Mouse (Mus musculus) midbrain, embryonic 13.5 days (tissue): Measurements from ENCODE around the gene Zfp454. TPM values are rescaled to one million over a fixed set of nuclear protein-coding genes. Genes with fewer than 3 reads are reported as not detected.

Experiments
- ATAC-seq: fragments of 200-750 bp; cut with Nextera tagmentation; 2 replicates; pipeline ENCODE4 v1.8.0; 2017; ENCODE audit warnings: mild to moderate bottlenecking, moderate TSS enrichment, moderate library complexity
- H3K27ac ChIP-seq: fragments of 300-500 bp; sonication (generic); 2 replicates; pipeline ENCODE4 v1.5.1; 2015; ENCODE audit warnings: inconsistent platforms, mild to moderate bottlenecking, moderate library complexity
- H3K27me3 ChIP-seq: fragments of 300-500 bp; sonication (generic); 2 replicates; pipeline ENCODE4 v1.6.1; 2015; ENCODE audit warnings: mild to moderate bottlenecking, inconsistent platforms
- H3K36me3 ChIP-seq: fragments of 300-500 bp; sonication (generic); 2 replicates; pipeline ENCODE4 v1.6.1; 2015; ENCODE audit warnings: mild to moderate bottlenecking, inconsistent platforms
- H3K4me1 ChIP-seq: fragments of 300-500 bp; sonication (generic); replicated peaks from 2 replicates; pipeline ENCODE4 v1.6.1; 2015; ENCODE audit warnings: inconsistent platforms
- H3K4me2 ChIP-seq: fragments of 300-500 bp; sonication (generic); replicated peaks from 2 replicates; pipeline ENCODE4 v1.6.1; 2015; ENCODE audit warnings: moderate library complexity, mild to moderate bottlenecking, inconsistent platforms
- H3K4me3 ChIP-seq: fragments of 300-500 bp; sonication (generic); replicated peaks from 2 replicates; pipeline ENCODE4 v1.5.1; 2015; ENCODE audit warnings: mild to moderate bottlenecking, inconsistent platforms
- H3K9ac ChIP-seq: fragments of 300-500 bp; sonication (generic); replicated peaks from 2 replicates; pipeline ENCODE4 v1.6.1; 2015; ENCODE audit warnings: mild to moderate bottlenecking, inconsistent platforms
- H3K9me3 ChIP-seq: fragments of 300-500 bp; sonication (generic); 2 replicates; pipeline ENCODE4 v1.6.1; 2016; ENCODE audit warnings: mild to moderate bottlenecking, inconsistent platforms
- WGBS: fragments of 180-500 bp; shearing (Covaris S2); methylation state at CpG from one replicate; pipeline ENCODE4 v1.1.7; 2015; 5-methylcytosine and 5-hydroxymethylcytosine counted together
- polyA plus RNA-seq: library from polyadenylated mRNA; unstranded; fragments of >200 nt; fragmentation: Nextera tagmentation; extraction: Ambion mirVana; gene quantifications from 2 replicates; pipeline ENCODE4 v1.2.1, GENCODE M21; 2015

The Zfp454 gene
- polyA plus RNA-seq, 1 experiment from 2014 or later = 16.7 TPM

GRCm38 (mm10) chr11:50886231-50886932 is 1.1 kb downstream of the Zfp454 start:
- H3K4me2 ChIP-seq = peak overlapping the region; percentile 68
- ATAC-seq = no peak
- WGBS = 46% methylated on average over 8 of the region's 8 CpGs

GRCm38 (mm10) chr11:50883756-50884155 is 3.7 kb downstream of the Zfp454 start:
- Histone ChIP-seq H3K9ac (no peak overlapping the region), H3K4me3 (no peak overlapping the region), H3K9me3 (no peaks in the 10 kb centered on the region), H3K4me1 (peaks cover 21% of the 10 kb centered on the region), H3K27me3 (no peaks in the 10 kb centered on the region), H3K27ac (no peak overlapping the region), H3K4me2 (no peak overlapping the region), H3K36me3 (peaks cover 63% of the 10 kb centered on the region)
- WGBS = 82% methylated on average over 3 of the region's 3 CpGs
- no peak for ATAC-seq

More at GRCm38 (mm10) chr11:50886231-50886932, 1.1 kb downstream of the Zfp454 start:
- peak overlapping the region; percentile 52 for H3K4me3 ChIP-seq
- H3K9ac ChIP-seq = peak overlapping the region; percentile 76
- peaks cover 21% of the 10 kb centered on the region for H3K4me1 ChIP-seq
- H3K36me3 ChIP-seq = peaks cover 38% of the 10 kb centered on the region
- H3K27ac ChIP-seq = no peak overlapping the region
- no peaks in the 10 kb centered on the region for H3K27me3 ChIP-seq
- peaks cover 4% of the 10 kb centered on the region; the same call in 1 of the 2 replicates for H3K9me3 ChIP-seq

GRCm38 (mm10) chr11:50878641-50879040 is 8.8 kb downstream of the Zfp454 start:
- H3K27me3 ChIP-seq = no peaks in the 10 kb centered on the region
- 90% methylated on average over 3 of the region's 3 CpGs for WGBS
- no peaks in the 10 kb centered on the region for H3K4me1 ChIP-seq
- ATAC-seq = no peak
- no peak overlapping the region for H3K27ac ChIP-seq
- no peak overlapping the region for H3K4me3 ChIP-seq
- H3K36me3 ChIP-seq = peaks cover 93% of the 10 kb centered on the region
- H3K9me3 ChIP-seq = peaks cover 20% of the 10 kb centered on the region
- H3K4me2 ChIP-seq = no peak overlapping the region
- no peak overlapping the region for H3K9ac ChIP-seq

DNA sequence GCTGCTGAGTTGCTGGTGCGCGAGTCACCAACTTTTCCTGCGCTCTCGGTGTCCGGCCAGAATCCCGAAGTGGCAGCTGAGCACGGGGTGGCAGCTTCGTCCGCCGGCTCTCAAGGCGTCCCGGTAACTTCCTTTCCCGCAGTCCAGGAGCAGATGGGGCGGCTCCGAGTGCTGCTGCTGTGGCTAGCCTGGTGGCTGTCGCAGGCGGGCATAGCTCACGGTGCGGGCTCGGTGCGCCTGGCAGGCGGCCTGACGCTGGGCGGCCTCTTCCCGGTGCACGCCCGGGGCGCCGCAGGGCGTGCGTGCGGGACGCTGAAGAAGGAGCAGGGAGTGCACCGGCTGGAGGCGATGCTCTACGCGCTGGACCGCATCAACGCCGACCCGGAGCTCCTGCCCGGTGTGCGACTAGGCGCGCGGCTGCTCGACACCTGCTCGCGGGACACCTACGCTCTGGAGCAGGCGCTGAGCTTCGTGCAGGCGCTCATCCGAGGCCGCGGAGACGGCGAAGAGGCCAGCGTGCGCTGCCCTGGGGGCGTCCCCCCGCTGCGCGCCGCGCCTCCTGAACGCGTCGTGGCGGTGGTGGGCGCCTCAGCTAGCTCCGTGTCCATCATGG is 36.4 kb downstream of the Zfp454 start:
- peak; percentile 63 for ATAC-seq

DNA sequence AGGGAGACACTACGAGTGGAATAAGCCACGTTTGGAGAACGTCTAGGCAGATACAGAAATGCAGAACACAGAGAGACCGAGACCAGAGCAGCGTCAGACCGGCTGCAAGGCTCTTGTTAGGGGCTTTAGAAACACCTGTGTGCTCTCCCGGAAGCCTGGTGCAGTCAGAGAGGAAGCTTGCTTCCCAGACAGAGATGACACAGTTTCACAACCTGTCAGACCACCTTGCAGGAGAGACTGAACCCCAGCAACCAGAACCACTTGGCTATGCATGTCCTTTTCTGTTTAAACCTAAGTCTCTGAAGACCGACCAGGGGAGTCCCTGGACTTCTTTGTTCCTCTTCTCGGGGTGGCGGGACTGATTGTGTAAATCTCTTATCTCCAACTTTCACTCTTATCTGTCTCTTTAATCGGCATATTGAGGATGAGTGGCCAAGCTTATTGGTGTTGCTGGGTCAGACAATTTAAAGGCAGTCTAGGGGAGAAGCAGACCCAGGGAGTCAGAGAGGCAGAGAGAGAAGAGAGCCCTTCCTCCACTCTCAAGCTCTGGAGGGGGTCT is 37.2 kb downstream of the Zfp454 start, which contains the start of gene Grm6:
Gene Grm6 (plus strand): TSS at position 509 of the 559 bp plus-strand sequence.
- Histone ChIP-seq H3K9ac (peak within 1 kb of the TSS; percentile 65), H3K4me3 (peak within 1 kb of the TSS; percentile 49), H3K36me3 (no peaks in the 10 kb centered on the region), H3K4me2 (peak within 1 kb of the TSS; percentile 93), H3K27ac (no peak within 1 kb of the TSS), H3K27me3 (peaks cover 69% of the 10 kb centered on the region), H3K9me3 (peaks cover 5% of the 10 kb centered on the region; the same call in 1 of the 2 replicates), H3K4me1 (peaks cover 26% of the 10 kb centered on the region)
- WGBS = 2% methylated on average over 11 of the region's 11 CpGs
- no peak for ATAC-seq

More for the DNA sequence above, 36.4 kb downstream of the Zfp454 start:
- Histone ChIP-seq H3K9ac (peak overlapping the region; percentile 65), H3K4me2 (peak overlapping the region; percentile 93), H3K4me1 (peaks cover 26% of the 10 kb centered on the region), H3K27me3 (peaks cover 66% of the 10 kb centered on the region), H3K27ac (no peak overlapping the region), H3K9me3 (peaks cover 5% of the 10 kb centered on the region; the same call in 1 of the 2 replicates), H3K36me3 (no peaks in the 10 kb centered on the region), H3K4me3 (peak overlapping the region; percentile 49)
- WGBS = under 1% methylated on average over 67 of the region's 72 CpGs

- Histone ChIP-seq H3K36me3 (no peaks in the 10 kb centered on the region), H3K9ac (no peak overlapping the region), H3K27me3 (peaks cover 71% of the 10 kb centered on the region), H3K9me3 (peaks cover 5% of the 10 kb centered on the region; the same call in 1 of the 2 replicates), H3K4me1 (peaks cover 26% of the 10 kb centered on the region), H3K27ac (no peak overlapping the region), H3K4me2 (no peak overlapping the region), H3K4me3 (no peak overlapping the region)
- WGBS = 10% methylated on average over 10 of the region's 10 CpGs
- ATAC-seq = no peak
Measured at GRCm38 (mm10) chr11:50849310-50849709, 38.1 kb downstream of the Zfp454 start.

DNA sequence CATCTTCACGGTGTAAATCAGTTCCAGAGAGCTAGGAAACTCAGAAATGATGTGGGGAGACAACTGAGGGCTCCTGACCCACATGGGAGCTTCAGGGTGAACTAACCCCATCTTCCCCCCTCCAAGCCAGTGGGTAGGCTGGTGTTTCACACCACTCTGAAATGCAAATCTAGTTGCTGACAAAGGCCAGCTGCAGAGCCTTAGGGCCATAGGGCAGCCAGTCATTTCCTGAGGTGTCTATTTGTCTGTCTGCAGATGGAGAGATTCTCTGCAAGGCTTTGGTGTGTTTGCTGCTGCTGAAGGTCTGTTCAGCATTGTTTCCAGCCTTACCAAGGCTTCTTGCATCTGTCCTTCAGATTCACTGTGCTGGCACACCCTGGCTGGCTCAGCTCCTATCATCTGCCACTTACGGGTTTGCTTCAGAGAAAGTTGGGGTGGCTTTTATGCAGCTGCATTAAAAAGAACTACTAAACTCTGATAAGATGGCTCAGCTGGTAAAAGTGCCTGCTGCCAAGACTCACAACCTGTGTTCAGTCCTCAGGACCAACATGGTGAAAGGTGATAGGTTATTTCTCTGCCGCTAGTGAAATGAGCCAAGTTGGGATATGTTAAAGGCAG is 38.8 kb downstream of the Zfp454 start:
- peaks cover 5% of the 10 kb centered on the region; the same call in 1 of the 2 replicates for H3K9me3 ChIP-seq
- H3K4me3 ChIP-seq = no peak overlapping the region
- no peak overlapping the region for H3K27ac ChIP-seq
- H3K9ac ChIP-seq = no peak overlapping the region
- no peak overlapping the region for H3K4me2 ChIP-seq
- no peak for ATAC-seq
- H3K36me3 ChIP-seq = no peaks in the 10 kb centered on the region
- peaks cover 70% of the 10 kb centered on the region for H3K27me3 ChIP-seq
- H3K4me1 ChIP-seq = peaks cover 26% of the 10 kb centered on the region
- 37% methylated on average over 3 of the region's 3 CpGs for WGBS

DNA sequence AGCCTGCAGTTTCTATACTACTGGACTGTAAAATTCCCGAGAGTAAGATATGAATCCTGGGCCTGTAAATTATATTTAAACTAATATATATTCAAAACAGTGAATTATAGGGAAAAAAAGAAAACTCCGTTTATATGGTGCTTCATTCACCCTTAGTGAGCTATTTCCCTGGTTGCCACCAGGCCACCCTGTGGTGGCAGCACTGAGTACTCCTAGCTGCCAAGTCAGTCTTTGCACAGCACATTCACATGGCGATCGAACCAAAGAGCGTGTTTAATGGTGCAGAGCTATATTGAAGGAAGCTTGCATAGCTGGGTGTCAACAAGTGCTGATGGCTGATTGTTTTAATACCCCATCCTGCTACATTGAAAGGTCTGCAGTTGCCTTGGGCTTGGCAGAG is 40.4 kb downstream of the Zfp454 start:
- no peaks in the 10 kb centered on the region for H3K36me3 ChIP-seq
- H3K27ac ChIP-seq = no peak overlapping the region
- H3K9me3 ChIP-seq = peaks cover 5% of the 10 kb centered on the region; the same call in 1 of the 2 replicates
- peaks cover 54% of the 10 kb centered on the region for H3K27me3 ChIP-seq
- WGBS = 71% methylated on average over 5 of the region's 5 CpGs
- no peak overlapping the region for H3K4me3 ChIP-seq
- no peak overlapping the region for H3K4me2 ChIP-seq
- H3K9ac ChIP-seq = no peak overlapping the region
- peaks cover 26% of the 10 kb centered on the region for H3K4me1 ChIP-seq
- ATAC-seq = no peak

GRCm38 (mm10) chr11:50845951-50846350 is 41.5 kb downstream of the Zfp454 start:
- no peak for ATAC-seq
- H3K4me1 ChIP-seq = peaks cover 19% of the 10 kb centered on the region
- no peak overlapping the region for H3K4me3 ChIP-seq
- no peaks in the 10 kb centered on the region for H3K36me3 ChIP-seq
- no peak overlapping the region for H3K4me2 ChIP-seq
- 97% methylated on average over 3 of the region's 3 CpGs for WGBS
- peaks cover 43% of the 10 kb centered on the region for H3K27me3 ChIP-seq
- no peak overlapping the region for H3K27ac ChIP-seq
- peaks cover 5% of the 10 kb centered on the region; the same call in 1 of the 2 replicates for H3K9me3 ChIP-seq
- H3K9ac ChIP-seq = no peak overlapping the region

- no peaks in the 10 kb centered on the region for H3K36me3 ChIP-seq
- H3K27me3 ChIP-seq = 0 out of 2 replicates have a peak, but pooled peaks cover 5% of the 10 kb centered on the region
- 26% methylated on average over 22 of the region's 22 CpGs for WGBS
- peaks cover 6% of the 10 kb centered on the region; the same call in 1 of the 2 replicates for H3K4me1 ChIP-seq
- peak within 1 kb of the TSS; percentile 73 for H3K27ac ChIP-seq
- H3K4me3 ChIP-seq = peak within 1 kb of the TSS; percentile 47
- ATAC-seq = peak; percentile 98
- no peaks in the 10 kb centered on the region for H3K9me3 ChIP-seq
- H3K9ac ChIP-seq = peak within 1 kb of the TSS; percentile 74
- H3K4me2 ChIP-seq = peak within 1 kb of the TSS; percentile 65
Measured at GRCm38 (mm10) chr11:50841023-50841735, 46.3 kb downstream of the Zfp454 start, which contains the start of gene Zfp879. Zfp879 (minus strand) TSS chr11:50841552.

- no peak overlapping the region for H3K27ac ChIP-seq
- H3K4me1 ChIP-seq = peaks cover under 1% of the 10 kb centered on the region; the same call in 1 of the 2 replicates
- H3K9ac ChIP-seq = no peak overlapping the region
- WGBS = 87% methylated on average over 4 of the region's 4 CpGs
- ATAC-seq = no peak
- no peaks in the 10 kb centered on the region for H3K27me3 ChIP-seq
- peaks cover 15% of the 10 kb centered on the region for H3K36me3 ChIP-seq
- H3K4me2 ChIP-seq = no peak overlapping the region
- H3K4me3 ChIP-seq = no peak overlapping the region
- H3K9me3 ChIP-seq = peaks cover 11% of the 10 kb centered on the region; the same call in 1 of the 2 replicates
Measured at GRCm38 (mm10) chr11:50835727-50836126, 51.7 kb downstream of the Zfp454 start.
